Comparison of ENCODE assay signal across 17 mouse cellular contexts in the genomic region with DNA sequence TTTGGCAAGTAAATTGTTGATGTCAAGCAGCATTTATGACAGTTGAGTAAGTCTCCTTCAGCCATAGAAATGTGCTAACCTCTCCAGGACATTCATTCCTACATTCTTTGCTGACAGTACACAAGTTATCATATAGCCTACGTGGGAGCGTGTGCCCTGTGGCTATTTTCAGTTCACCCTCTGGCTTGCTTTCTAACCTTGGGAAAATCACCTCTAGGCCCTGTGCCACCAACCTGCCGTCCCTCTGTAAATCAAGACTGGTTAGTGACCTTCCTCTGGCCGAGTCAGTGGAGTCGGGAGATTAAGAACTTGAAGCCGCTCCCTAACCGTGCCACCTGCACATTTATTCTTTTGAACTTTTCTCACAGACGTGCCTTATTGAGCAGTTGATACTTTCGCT. TPM values are rescaled to one million over a fixed set of nuclear protein-coding genes. Genes with fewer than 3 reads are reported as not detected.
DNase-seq lines count a peak whose midpoint lies in the region; ATAC-seq lines count a peak whose summit lies in the region.
"Had no signal": no experiment of that assay in that cellular context is flagged by ENCODE, and none has a peak within 500 bp of the region (broad histone marks: within the 10 kb centered on the region; RNA-seq: fewer than 3 reads in every experiment).

No protein-coding gene starts in this region.

- no peaks in the 10 kb centered on the region for H3K36me3 ChIP-seq in heart, embryonic 10.5 days
- H3K36me3 ChIP-seq in heart, embryonic 14.5 days (ENCODE audit: control insufficient read depth, insufficient read depth, low read length): no peaks in the 10 kb centered on the region
- H3K36me3 ChIP-seq: midbrain, embryonic 12.5 days; neural tube, embryonic 13.5 days had no signal

- H3K27me3 ChIP-seq in heart, embryonic 10.5 days (ENCODE audit: insufficient read depth, poor library complexity, severe bottlenecking): no peaks in the 10 kb centered on the region
- H3K27me3 ChIP-seq in heart, embryonic 14.5 days (ENCODE audit: control insufficient read depth, insufficient read depth, low read length): no peaks in the 10 kb centered on the region
- H3K27me3 ChIP-seq: midbrain, embryonic 12.5 days had no signal

- 0 out of 2 replicates have a peak, but pooled peaks cover 3% of the 10 kb centered on the region for H3K4me1 ChIP-seq in heart, embryonic 10.5 days
- peaks cover 7 to 8% of the 10 kb centered on the region in 2 experiments for H3K4me1 ChIP-seq in heart, embryonic 14.5 days (ENCODE audit: control insufficient read depth in 2 of 2, insufficient read depth in 2 of 2, low read length in 2 of 2)
- H3K4me1 ChIP-seq: midbrain, embryonic 12.5 days had no signal

- H3K9me3 ChIP-seq in heart, embryonic 10.5 days: no peaks in the 10 kb centered on the region
- H3K9me3 ChIP-seq in heart, embryonic 14.5 days (ENCODE audit: control insufficient read depth, low read length): no peaks in the 10 kb centered on the region
- H3K9me3 ChIP-seq: midbrain, embryonic 12.5 days; neural tube, embryonic 13.5 days had no signal

- DNase-seq in heart, adult 11 months: peak; percentile 94
- no peak for DNase-seq in heart, embryonic 10.5 days (ENCODE audit: low spot score)
- DNase-seq in gastrocnemius, postnatal 25 days: peak; percentile 79
- peak; percentile 85 for DNase-seq in skeletal muscle tissue, adult 2 months (ENCODE audit: low read depth, low spot score)
- no peak for DNase-seq in thymus, postnatal 10 days (ENCODE audit: low spot score in 2 of 2)
- no peak for DNase-seq in layer of hippocampus, postnatal 25 days (ENCODE audit: extremely low spot score in 1 of 2, low spot score in 1 of 2)
- DNase-seq in lung, postnatal 14 days: no peak
- DNase-seq: cerebellum, postnatal 14 days; kidney, adult 8-10 months; liver; lung, adult 18-20 months; right cerebral cortex, postnatal 14 days had no signal

- H3K4me2 ChIP-seq in heart, embryonic 14.5 days (ENCODE audit: low read length): no peak overlapping the region
- H3K4me2 ChIP-seq: midbrain, embryonic 12.5 days; neural tube, embryonic 13.5 days had no signal

- 64% methylated on average over 9 of the region's 9 CpGs for WGBS in heart, embryonic 10.5 days
- 44% methylated on average over 9 of the region's 9 CpGs for WGBS in heart, embryonic 14.5 days

- ATAC-seq in heart, embryonic 14.5 days (ENCODE audit: insufficient number of reproducible peaks, insufficient read depth, low FRiP score, low read depth): peak; percentile 61
- ATAC-seq: inflammation-experienced regulatory T-cells, adult 6 months had no signal

- no peak overlapping the region for H3K4me3 ChIP-seq in heart, embryonic 10.5 days
- no peak overlapping the region for H3K4me3 ChIP-seq in heart, embryonic 14.5 days (ENCODE audit: control insufficient read depth in 1 of 2, insufficient read depth in 1 of 2, low read depth in 1 of 2, low read length in 2 of 2)
- H3K4me3 ChIP-seq: midbrain, embryonic 12.5 days; neural tube, embryonic 13.5 days had no signal

- H3K27ac ChIP-seq in heart, embryonic 10.5 days: no peak overlapping the region; the same call in 1 of the 2 replicates
- H3K27ac ChIP-seq in heart, embryonic 14.5 days (replicated peaks in 1 of 2; ENCODE audit: control insufficient read depth in 1 of 2, insufficient read depth in 1 of 2, low read depth in 2 of 2, low read length in 2 of 2): peak overlapping the region; percentile 86 to 94
- H3K27ac ChIP-seq: macrophage; midbrain, embryonic 12.5 days; neural tube, embryonic 13.5 days had no signal

- H3K9ac ChIP-seq in heart, embryonic 14.5 days (ENCODE audit: low read length): no peak overlapping the region
- H3K9ac ChIP-seq: midbrain, embryonic 12.5 days; neural tube, embryonic 13.5 days had no signal

RNA-seq across cellular contexts. Expression of gene Zfp638, which starts 6.9 kb away (rescaled TPM):
- 44.7 and 51.8 TPM in 2 replicates for polyA plus RNA-seq in heart, embryonic 10.5 days (2016; fragmentation: Nextera tagmentation; extraction: Ambion mirVana)
- total RNA-seq in gastrocnemius, postnatal 25 days (2021): 10 to 100 TPM; 36.3 to 39.0 TPM
- polyA plus RNA-seq in heart, embryonic 14.5 days (2014; fragmentation: Nextera tagmentation; extraction: Ambion mirVana): 51.1 and 52.3 TPM in 2 replicates
- total RNA-seq in layer of hippocampus, postnatal 25 days (2021): 100 to 1,000 TPM; 123 to 138 TPM

RNA-seq across cellular contexts. Expression of gene Paip2b, which starts 28.5 kb away (rescaled TPM):
- 13.9 and 20.3 TPM in 2 replicates for polyA plus RNA-seq in heart, embryonic 10.5 days (2016; fragmentation: Nextera tagmentation; extraction: Ambion mirVana)
- total RNA-seq in gastrocnemius, postnatal 25 days (2021): 10 to 100 TPM; 62.8 to 68.1 TPM
- 11.1 and 14.9 TPM in 2 replicates for polyA plus RNA-seq in heart, embryonic 14.5 days (2014; fragmentation: Nextera tagmentation; extraction: Ambion mirVana)
- 10 to 100 TPM; 41.1 to 45.5 TPM for total RNA-seq in layer of hippocampus, postnatal 25 days (2021)

Comparison
In these comparisons a context has a peak if more than half of its experiments do, and no peak if none do; other contexts are left out.
1. DNase-seq: peak in heart, adult 11 months (single experiment), gastrocnemius, postnatal 25 days (single experiment) and skeletal muscle tissue, adult 2 months (single experiment); none in heart, embryonic 10.5 days (single experiment), thymus, postnatal 10 days (0 of 2), layer of hippocampus, postnatal 25 days (0 of 2) and lung, postnatal 14 days (single experiment).